Mouse (Mus musculus) neural tube, embryonic 11.5 days (tissue): ENCODE results near the gene Rorb. TPM values are rescaled to one million over a fixed set of nuclear protein-coding genes. Genes with fewer than 3 reads are reported as not detected.

Source experiments
- ATAC-seq: fragments of 200-750 bp; cut with Nextera tagmentation; 2 replicates; pipeline ENCODE4 v1.8.0; 2017; ENCODE audit warnings: moderate number of reproducible peaks, mild to moderate bottlenecking, moderate TSS enrichment, moderate library complexity; ENCODE audit not compliant: insufficient read depth, low FRiP score, low TSS enrichment
- DNase-seq: peaks from one replicate; pipeline ENCODE4 v3.0.0-alpha.2; 2015; ENCODE audit warnings: low spot score
- H3K27ac ChIP-seq: fragments of 300-500 bp; sonication (generic); 2 replicates; pipeline ENCODE4 v1.5.1; 2014; ENCODE audit warnings: low read depth, mild to moderate bottlenecking, low read length
- H3K27me3 ChIP-seq: fragments of 300-500 bp; sonication (generic); 2 replicates; pipeline ENCODE4 v1.6.1; 2014; ENCODE audit warnings: mild to moderate bottlenecking, low read length, mixed read lengths; ENCODE audit not compliant: control insufficient read depth, insufficient read depth
- H3K36me3 ChIP-seq: fragments of 300-500 bp; sonication (generic); 2 replicates; pipeline ENCODE4 v1.6.1; 2014; ENCODE audit warnings: mild to moderate bottlenecking, low read length, moderate library complexity, mixed read lengths; ENCODE audit not compliant: control insufficient read depth, insufficient read depth
- H3K4me1 ChIP-seq: fragments of 300-500 bp; sonication (generic); 2 replicates; pipeline ENCODE4 v1.6.1; 2014; ENCODE audit warnings: low read length, mixed read lengths; ENCODE audit not compliant: control insufficient read depth, insufficient read depth
- H3K4me2 ChIP-seq: fragments of 300-500 bp; sonication (generic); 2 replicates; pipeline ENCODE4 v1.6.1; 2014; ENCODE audit warnings: low read depth, mild to moderate bottlenecking, moderate library complexity
- H3K4me3 ChIP-seq: fragments of 300-500 bp; sonication (generic); 2 replicates; pipeline ENCODE4 v1.5.1; 2014; ENCODE audit warnings: low read depth, low read length
- H3K9ac ChIP-seq: fragments of 300-500 bp; sonication (generic); 2 replicates; pipeline ENCODE4 v1.6.1; 2014; ENCODE audit warnings: mild to moderate bottlenecking, low read length
- H3K9me3 ChIP-seq: fragments of 300-500 bp; sonication (generic); 2 replicates; pipeline ENCODE4 v1.6.1; 2016; ENCODE audit warnings: low read length; ENCODE audit not compliant: control insufficient read depth
- WGBS: fragments of 180-500 bp; shearing (Covaris S2); extraction: QIAGEN DNeasy Blood & Tissue Kit; methylation state at CpG from one replicate; pipeline ENCODE4 v1.1.7; 2014; 5-methylcytosine and 5-hydroxymethylcytosine counted together
- polyA plus RNA-seq: library from polyadenylated mRNA; unstranded; fragments of >200 nt; fragmentation: Nextera tagmentation; extraction: Ambion mirVana; gene quantifications from 2 replicates; pipeline ENCODE4 v1.2.1, GENCODE M21; 2014

Gene Rorb
- polyA plus RNA-seq, 1 experiment from 2014 or later, result 2.5 TPM

DNA sequence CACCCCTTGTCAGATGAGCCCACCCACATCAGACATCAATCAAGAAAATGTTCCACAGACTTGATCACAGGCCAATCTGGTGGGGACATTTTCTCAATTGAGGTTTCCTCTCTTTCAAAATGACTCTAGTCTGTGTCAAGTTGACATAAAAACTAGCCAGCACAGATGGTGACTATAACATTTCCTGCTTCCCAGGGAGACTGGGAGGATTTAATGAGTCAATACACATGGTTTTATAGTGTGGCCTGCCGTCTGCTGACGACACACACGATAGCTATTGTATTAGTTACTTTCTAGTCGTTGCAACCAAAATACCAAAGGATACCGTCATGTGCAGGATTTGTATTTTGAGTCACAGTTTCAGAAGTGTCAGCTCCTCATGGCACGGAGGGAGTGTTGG is 169.6 kb downstream of the Rorb start:
- Histone ChIP-seq H3K27ac (no peak overlapping the region), H3K36me3 (no peaks in the 10 kb centered on the region), H3K4me3 (no peak overlapping the region), H3K27me3 (no peaks in the 10 kb centered on the region), H3K4me1 (no peaks in the 10 kb centered on the region), H3K4me2 (no peak overlapping the region), H3K9ac (no peak overlapping the region), H3K9me3 (no peaks in the 10 kb centered on the region)
- 78% methylated on average over 6 of the region's 6 CpGs for WGBS
- DNase-seq (no peak), ATAC-seq (no peak)

DNA sequence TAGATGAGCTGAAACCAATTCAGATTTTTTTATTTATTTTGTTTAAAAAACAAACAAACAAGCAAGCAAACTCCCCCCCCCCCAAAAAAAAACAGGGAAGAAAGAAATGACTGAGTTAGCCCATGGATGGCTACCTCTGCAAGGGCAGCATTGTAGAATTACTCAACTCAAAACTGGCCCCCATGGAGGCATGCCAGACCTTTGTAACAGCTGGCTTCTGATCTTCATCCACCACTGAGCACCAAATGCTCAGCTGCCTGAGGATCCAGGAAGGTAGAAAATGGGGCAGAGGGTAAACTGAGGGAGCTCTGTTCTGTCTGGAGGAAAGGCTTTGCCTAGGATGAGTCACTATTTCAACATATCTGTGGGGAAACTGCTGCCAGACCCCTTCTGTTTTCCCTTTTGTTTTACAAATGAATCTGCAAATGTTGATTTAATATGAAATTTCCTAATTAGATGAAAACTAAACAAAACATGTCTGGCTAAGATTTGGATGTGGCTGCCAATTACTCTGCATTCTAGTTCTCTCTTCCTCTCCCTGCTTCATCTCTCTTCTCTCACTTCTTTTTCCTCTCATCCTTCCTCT is 199.1 kb downstream of the Rorb start:
- no peaks in the 10 kb centered on the region for H3K36me3 ChIP-seq
- H3K4me2 ChIP-seq, result no peak overlapping the region
- no peak overlapping the region for H3K4me3 ChIP-seq
- no peak overlapping the region for H3K9ac ChIP-seq
- no peak for ATAC-seq
- no peaks in the 10 kb centered on the region for H3K9me3 ChIP-seq
- DNase-seq, result no peak
- no peaks in the 10 kb centered on the region for H3K4me1 ChIP-seq
- H3K27ac ChIP-seq, result no peak overlapping the region
- no peaks in the 10 kb centered on the region for H3K27me3 ChIP-seq

DNA sequence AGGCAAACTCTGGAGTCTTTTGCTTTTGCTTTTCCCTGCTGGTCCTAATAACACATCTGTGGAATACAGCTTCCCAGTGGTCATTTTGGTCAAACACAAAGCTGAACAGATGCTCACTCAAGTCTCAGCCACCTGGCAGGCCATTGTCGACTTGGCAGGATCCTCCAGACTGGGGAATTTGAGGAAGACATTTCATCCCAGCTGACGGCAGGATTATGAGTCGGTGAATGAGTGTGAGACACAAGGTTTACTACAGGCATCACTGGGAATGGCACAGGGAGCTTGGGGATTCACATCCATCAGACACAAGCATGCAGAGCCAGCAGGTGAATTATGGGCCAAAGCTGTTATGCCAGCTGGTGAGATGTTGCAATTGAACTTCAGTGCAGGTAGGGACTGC is 201.4 kb downstream of the Rorb start:
- DNase-seq (no peak), ATAC-seq (no peak)
- H3K27ac ChIP-seq, result no peak overlapping the region
- no peak overlapping the region for H3K4me2 ChIP-seq
- 70% methylated on average over 3 of the region's 3 CpGs for WGBS
- H3K9me3 ChIP-seq, result no peaks in the 10 kb centered on the region
- H3K4me3 ChIP-seq, result no peak overlapping the region
- no peaks in the 10 kb centered on the region for H3K36me3 ChIP-seq
- no peaks in the 10 kb centered on the region for H3K4me1 ChIP-seq
- no peaks in the 10 kb centered on the region for H3K27me3 ChIP-seq
- no peak overlapping the region for H3K9ac ChIP-seq

DNA sequence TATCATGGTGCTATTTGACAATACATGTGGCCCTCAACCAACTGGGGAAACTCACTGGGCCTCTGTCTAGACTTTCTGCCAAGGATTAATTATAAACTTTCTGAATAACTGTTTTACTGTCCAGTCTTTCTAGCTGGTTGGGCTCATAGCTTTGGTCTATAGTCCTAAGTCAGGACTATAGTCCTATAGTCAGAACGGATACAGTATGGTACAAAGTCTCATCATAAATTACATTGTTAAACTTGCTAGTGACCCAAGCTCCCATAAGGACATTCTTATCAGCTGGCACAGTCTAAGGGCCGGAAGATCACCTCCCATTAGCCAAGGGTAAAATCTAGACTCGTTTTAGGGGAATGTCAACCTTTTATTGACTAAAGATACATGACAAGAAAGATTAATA is 205.5 kb downstream of the Rorb start:
- WGBS, result 72% methylated on average over 3 of the region's 3 CpGs
- H3K9me3 ChIP-seq, result no peaks in the 10 kb centered on the region
- ATAC-seq (no peak), DNase-seq (no peak)
- no peak overlapping the region for H3K9ac ChIP-seq
- no peaks in the 10 kb centered on the region for H3K27me3 ChIP-seq
- peaks cover 5% of the 10 kb centered on the region for H3K4me1 ChIP-seq
- H3K4me3 ChIP-seq, result no peak overlapping the region
- no peak overlapping the region for H3K27ac ChIP-seq
- H3K36me3 ChIP-seq, result no peaks in the 10 kb centered on the region
- no peak overlapping the region for H3K4me2 ChIP-seq

DNA sequence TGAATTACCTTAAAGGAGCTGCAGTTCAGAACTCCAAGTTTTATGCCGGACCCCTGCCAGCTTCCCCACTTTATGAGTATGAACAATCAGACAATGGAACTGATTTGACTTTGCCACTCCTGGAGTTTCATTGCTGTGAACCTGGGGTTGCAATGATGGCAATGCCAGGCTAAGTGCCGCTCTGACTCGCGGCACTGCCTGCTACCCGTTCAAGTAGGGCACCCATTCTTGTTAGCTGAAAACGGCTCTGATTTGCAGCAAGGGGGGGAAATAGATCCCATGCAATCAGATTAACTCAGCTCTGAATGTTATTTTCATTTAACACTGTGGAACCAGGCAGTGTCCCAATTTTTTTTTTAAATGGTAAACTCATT is 208.3 kb downstream of the Rorb start:
- no peaks in the 10 kb centered on the region for H3K27me3 ChIP-seq
- 31% methylated on average over 6 of the region's 6 CpGs for whole genome bisulfite sequencing
- H3K4me3 ChIP-seq, result no peak overlapping the region
- no peak overlapping the region for H3K9ac ChIP-seq
- no peak overlapping the region for H3K27ac ChIP-seq
- DNase-seq (peak; percentile 18), ATAC-seq (0 out of 2 replicates have a peak, but pooled peaks have one; percentile 10)
- peaks cover 5% of the 10 kb centered on the region for H3K4me1 ChIP-seq
- peak overlapping the region; percentile 12; the same call in 1 of the 2 replicates for H3K4me2 ChIP-seq
- no peaks in the 10 kb centered on the region for H3K36me3 ChIP-seq
- no peaks in the 10 kb centered on the region for H3K9me3 ChIP-seq

DNA sequence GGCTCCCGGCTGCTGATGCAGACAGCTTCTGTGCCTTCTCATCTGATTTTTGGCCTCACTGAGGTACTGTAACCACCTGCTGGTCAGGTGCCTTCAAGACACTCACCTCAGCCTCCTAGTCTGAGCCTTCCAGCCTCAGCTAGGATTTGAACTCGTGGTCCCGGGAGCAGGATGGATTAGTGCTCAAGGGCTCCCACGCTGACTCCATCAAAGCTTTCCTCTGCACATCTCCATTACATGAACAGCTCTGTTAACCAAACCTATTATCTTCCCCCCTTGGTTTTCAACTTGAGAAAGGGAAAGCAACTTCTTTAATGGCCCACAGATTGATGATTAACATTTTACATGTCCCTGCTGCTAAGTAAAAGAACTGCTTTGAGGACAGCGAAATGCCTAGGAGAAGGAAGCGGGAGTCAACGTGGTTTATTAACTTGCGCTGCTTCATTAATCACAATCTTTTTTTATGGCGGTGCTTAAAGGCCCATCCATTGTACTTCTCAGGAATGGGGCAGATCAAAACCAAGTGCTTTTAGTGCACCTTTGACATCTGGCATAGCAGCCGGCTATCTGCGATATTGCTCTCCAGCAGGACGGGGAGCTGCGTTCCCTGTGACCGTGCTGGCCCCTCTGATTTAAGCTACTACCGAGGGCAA is 208.8 kb downstream of the Rorb start:
- H3K4me2 ChIP-seq, result peak overlapping the region; percentile 12; the same call in 1 of the 2 replicates
- peaks cover 5% of the 10 kb centered on the region for H3K4me1 ChIP-seq
- DNase-seq (no peak), ATAC-seq (peak; percentile 58; the same call in 1 of the 2 replicates)
- no peaks in the 10 kb centered on the region for H3K27me3 ChIP-seq
- no peak overlapping the region for H3K9ac ChIP-seq
- H3K9me3 ChIP-seq, result no peaks in the 10 kb centered on the region
- H3K36me3 ChIP-seq, result no peaks in the 10 kb centered on the region
- H3K4me3 ChIP-seq, result no peak overlapping the region
- no peak overlapping the region for H3K27ac ChIP-seq
- 20% methylated on average over 15 of the region's 15 CpGs for WGBS

DNA sequence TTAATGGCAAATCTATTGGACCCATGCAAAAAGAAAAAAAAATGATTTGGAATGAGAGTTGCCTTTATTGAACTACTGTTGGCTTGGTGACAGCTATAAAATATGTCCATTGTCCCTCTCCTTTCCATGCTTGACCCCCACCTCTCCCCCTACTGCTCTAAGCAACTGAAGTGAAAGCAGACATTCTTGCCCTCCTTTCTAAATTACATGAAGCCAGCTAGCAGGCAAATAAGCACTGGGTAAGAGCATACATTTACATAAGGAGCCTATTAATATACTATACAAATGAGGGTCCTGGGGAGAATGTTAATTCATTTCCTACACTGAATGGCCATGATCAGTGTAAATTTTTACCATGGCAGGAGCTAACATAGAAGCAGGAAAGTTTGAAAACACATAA is 212.8 kb downstream of the Rorb start:
- no peak overlapping the region for H3K9ac ChIP-seq
- no peak for DNase-seq

DNA sequence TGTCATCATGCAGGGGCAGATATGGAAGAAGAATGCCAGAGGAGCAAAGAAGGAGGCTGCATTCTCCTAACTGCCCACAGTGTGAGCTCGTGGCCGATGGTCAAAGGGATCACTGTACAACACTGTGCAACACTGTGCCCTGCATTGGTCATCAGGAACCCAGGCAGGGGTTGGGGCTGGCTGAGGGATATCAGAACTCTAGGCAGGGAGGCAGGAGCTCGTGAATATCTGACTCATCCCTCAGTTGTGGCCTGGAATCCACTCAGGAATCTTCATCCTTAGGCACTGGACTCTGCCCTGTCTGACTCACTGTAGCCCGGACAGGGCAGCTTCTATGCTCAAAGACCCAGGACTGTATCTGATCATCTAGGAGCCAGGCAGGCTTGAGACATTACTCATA is 220.8 kb downstream of the Rorb start:
- Histone ChIP-seq H3K36me3 (no peaks in the 10 kb centered on the region), H3K27ac (no peak overlapping the region)
- no peak for ATAC-seq

More for the DNA sequence above, 212.8 kb downstream of the Rorb start:
- no peak overlapping the region for H3K27ac ChIP-seq
- H3K4me2 ChIP-seq, result no peak overlapping the region
- no peaks in the 10 kb centered on the region for H3K27me3 ChIP-seq
- no peaks in the 10 kb centered on the region for H3K9me3 ChIP-seq
- H3K36me3 ChIP-seq, result no peaks in the 10 kb centered on the region
- no peak overlapping the region for H3K4me3 ChIP-seq
- 0 out of 2 replicates have a peak, but pooled peaks have one; percentile 54 for ATAC-seq
- peaks cover 5% of the 10 kb centered on the region for H3K4me1 ChIP-seq

DNA sequence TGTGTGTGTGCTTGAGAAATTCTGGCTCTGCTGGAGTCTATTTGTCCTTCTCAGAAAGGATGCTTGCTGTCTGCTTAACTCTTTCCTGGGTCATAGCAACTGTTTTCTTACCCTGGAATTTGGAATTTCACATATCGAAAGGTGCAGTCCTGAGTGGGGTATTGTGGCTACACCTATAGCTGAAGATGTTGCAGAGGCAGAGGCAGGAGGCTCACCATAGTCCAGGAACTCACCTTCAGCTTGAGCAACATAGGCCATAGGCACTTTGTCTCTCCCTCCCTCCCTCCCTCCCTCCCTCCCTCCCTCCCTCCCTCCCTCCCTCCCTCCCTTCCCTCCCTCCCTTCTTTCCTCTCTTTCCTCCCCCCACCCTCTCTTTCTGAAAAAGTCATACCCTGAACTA is 221.4 kb downstream of the Rorb start:
- no peaks in the 10 kb centered on the region for H3K36me3 ChIP-seq
- H3K4me2 ChIP-seq, result peak overlapping the region; percentile 48
- WGBS, result 85% methylated on average over 1 of the region's 1 CpGs
- H3K9me3 ChIP-seq, result no peaks in the 10 kb centered on the region
- ATAC-seq (0 out of 2 replicates have a peak, but pooled peaks have one; percentile 43), DNase-seq (no peak)
- no peak overlapping the region for H3K4me3 ChIP-seq
- H3K9ac ChIP-seq, result peak overlapping the region; percentile 44
- peaks cover 6% of the 10 kb centered on the region for H3K4me1 ChIP-seq
- no peaks in the 10 kb centered on the region for H3K27me3 ChIP-seq
- H3K27ac ChIP-seq, result peak overlapping the region; percentile 62; the same call in 1 of the 2 replicates

More for the DNA sequence above, 220.8 kb downstream of the Rorb start:
- Histone ChIP-seq H3K4me1 (peaks cover 6% of the 10 kb centered on the region), H3K9ac (no peak overlapping the region), H3K4me2 (no peak overlapping the region), H3K27me3 (no peaks in the 10 kb centered on the region), H3K4me3 (no peak overlapping the region), H3K9me3 (no peaks in the 10 kb centered on the region)
- 83% methylated on average over 4 of the region's 4 CpGs for WGBS
- DNase-seq, result no peak
